Mouse (Mus musculus): ENCODE measurements around the gene Tap1.

DNA sequence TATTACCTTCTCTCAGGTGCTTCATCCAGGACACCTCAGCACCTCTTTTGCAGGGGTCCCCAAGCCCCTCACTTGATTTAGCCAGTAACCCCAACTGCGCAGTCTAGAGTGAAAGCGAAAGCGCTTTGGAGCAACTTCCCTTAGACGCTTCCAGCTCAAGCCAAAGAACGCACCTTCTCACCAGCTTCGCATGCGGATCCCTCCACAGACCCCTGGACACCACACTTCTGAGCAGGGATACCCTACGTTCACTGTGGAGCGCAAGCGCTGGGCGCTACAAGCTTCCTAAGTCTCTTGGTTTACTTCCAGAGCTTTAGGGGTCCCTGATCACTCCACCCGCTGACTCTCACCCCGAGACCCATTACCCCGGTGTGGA is 480 bp upstream of the Tap1 start:
- no peak for TF ChIP-seq CTCF (IDR thresholded peaks at IDR 0.05; ENCODE audit: low read depth)
- TF ChIP-seq EP300 (optimal IDR thresholded peaks at IDR 0.05): no peak

All from stomach, postnatal 0 days (tissue).